Mouse (Mus musculus) layer of hippocampus, adult 11-12 months (tissue): ENCODE data around the gene Slc17a6.
"Not testable (repeated sequence)": the region's sequence is repeated elsewhere in the genome, so short reads cannot be mapped to it uniquely, and the experiment has no call there.

Experiments
- DNase-seq: peaks from one replicate; pipeline ENCODE4 v3.0.0; 2022; ENCODE audit warnings: low spot score

Gene Slc17a6

GRCm38 (mm10) chr7:51693539-51694217, 71.9 kb downstream of the Slc17a6 start:
- DNase-seq: no peak

DNA sequence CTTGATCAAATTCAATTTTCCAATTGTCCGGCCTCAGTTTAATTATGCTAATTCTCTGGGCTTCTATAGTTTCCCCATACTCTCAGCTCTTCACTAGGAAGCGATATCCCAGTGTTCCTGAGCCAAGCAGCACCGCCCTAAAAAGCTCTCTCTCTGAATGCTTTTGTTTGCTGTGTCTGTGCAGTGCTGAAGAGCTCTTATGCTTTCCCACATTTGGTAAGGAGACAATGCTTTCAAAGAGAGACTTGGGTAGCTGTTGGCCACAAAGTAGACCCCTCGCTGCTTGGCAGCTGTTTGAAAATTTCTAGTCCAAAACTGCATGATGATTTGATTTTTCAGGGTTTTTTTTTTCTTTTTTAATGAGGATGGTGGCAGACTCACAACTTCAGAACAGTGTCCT, 72.6 kb downstream of the Slc17a6 start:
- DNase-seq: no peak

GRCm38 (mm10) chr7:51709508-51709907, 87.7 kb downstream of the Slc17a6 start:
- DNase-seq: no peak

- not testable (repeated sequence) for DNase-seq
Measured at GRCm38 (mm10) chr7:51710346-51710745, 88.5 kb downstream of the Slc17a6 start.

DNA sequence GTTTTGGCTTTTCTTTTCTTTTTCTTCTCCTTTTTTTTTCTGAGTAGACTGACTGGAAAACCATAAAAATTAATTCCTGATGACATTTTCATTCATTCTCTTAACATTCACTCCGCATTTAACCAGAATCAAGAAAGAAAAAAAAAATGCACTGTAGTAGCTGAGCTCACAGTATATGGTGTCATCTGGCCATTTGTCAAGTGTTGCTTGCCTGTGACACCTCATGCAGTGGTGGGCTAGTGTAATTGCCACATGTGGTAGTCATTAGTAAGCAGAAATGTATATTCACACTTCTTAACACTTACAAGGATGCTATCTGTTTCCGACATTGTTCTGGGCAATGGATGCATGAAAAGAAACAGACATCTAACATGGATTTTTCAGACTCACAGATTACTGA, 94.0 kb downstream of the Slc17a6 start:
- no peak for DNase-seq
